Mouse (Mus musculus) gastrocnemius, postnatal 4 days (tissue): ENCODE data around the gene Kif7. TPM values are rescaled to one million over a fixed set of nuclear protein-coding genes. Genes with fewer than 3 reads are reported as not detected.

ENCODE experiments used
- DNase-seq, 2 experiments: peaks; one replicate each; pipeline ENCODE4 v3.0.0; 2021 to 2022; ENCODE audit warnings: low spot score in 2 of 2, mixed read lengths in 2 of 2
- total RNA-seq, 2 experiments: library from RNA; stranded (reverse); gene quantifications; 2 replicates each; pipeline ENCODE4 v1.2.3; 2021

The Kif7 gene
- total RNA-seq, 2 experiments from 2014 or later, result 4.8 to 6.0 TPM

- peak in 1 of 2 experiments; percentile 50 for DNase-seq
Observed at GRCm38 (mm10) chr7:79728219-79728618, 12.7 kb upstream of the Kif7 start.

- peak in 1 of 2 experiments; percentile 59 for DNase-seq
Observed at GRCm38 (mm10) chr7:79727091-79727490, 11.6 kb upstream of the Kif7 start.

GRCm38 (mm10) chr7:79721386-79721977, 6.0 kb upstream of the Kif7 start:
- peak in 1 of 2 experiments; percentile 63 for DNase-seq

- DNase-seq, result no peak
Observed at GRCm38 (mm10) chr7:79710831-79711230, 4.7 kb downstream of the Kif7 start.

- DNase-seq, result no peak
Observed at GRCm38 (mm10) chr7:79710130-79710607, 5.4 kb downstream of the Kif7 start.

GRCm38 (mm10) chr7:79705210-79705609, 10.3 kb downstream of the Kif7 start:
- no peak for DNase-seq

- DNase-seq, result no peak
Observed at GRCm38 (mm10) chr7:79702755-79703154, 12.8 kb downstream of the Kif7 start.

GRCm38 (mm10) chr7:79696495-79696894, 19.0 kb downstream of the Kif7 start:
- DNase-seq, result no peak

GRCm38 (mm10) chr7:79680231-79680630, 35.3 kb downstream of the Kif7 start:
- DNase-seq, result no peak

- DNase-seq, result no peak
Observed at GRCm38 (mm10) chr7:79679186-79679585, 36.3 kb downstream of the Kif7 start.

GRCm38 (mm10) chr7:79670900-79671604, 44.5 kb downstream of the Kif7 start:
- DNase-seq, result no peak

GRCm38 (mm10) chr7:79666690-79667089, 48.8 kb downstream of the Kif7 start:
- DNase-seq, result no peak

- DNase-seq, result no peak
Observed at GRCm38 (mm10) chr7:79661253-79661890, 54.1 kb downstream of the Kif7 start.

GRCm38 (mm10) chr7:79660291-79661150, 55.0 kb downstream of the Kif7 start:
- peak in 1 of 2 experiments; percentile 23 for DNase-seq

GRCm38 (mm10) chr7:79659578-79660290, 55.8 kb downstream of the Kif7 start, which contains the start of gene Ticrr:
Gene Ticrr (plus strand): TSS chr7:79660196.
- DNase-seq, result peak; percentile 85 to 97

- no peak for DNase-seq
Observed at GRCm38 (mm10) chr7:79654586-79654985, 60.9 kb downstream of the Kif7 start.

- no peak for DNase-seq
Observed at GRCm38 (mm10) chr7:79654185-79654584, 61.3 kb downstream of the Kif7 start.

GRCm38 (mm10) chr7:79649005-79649404, 66.5 kb downstream of the Kif7 start:
- DNase-seq, result peak in 1 of 2 experiments; percentile 54
